Mouse (Mus musculus): ENCODE measurements at regions not wholly inside any gene's neighbourhood (a gene's known extent, or its start where the extent isn't known, plus 50 kb on each side); places are given as distances from the start of the nearest gene placed in this dataset.

- DNase-seq (ENCODE audit: low spot score in 2 of 2) = no peak
Measured at GRCm38 (mm10) chr10:27994376-27995034, 80.1 kb upstream of the Ptprk start.

- DNase-seq (ENCODE audit: low spot score in 2 of 2) = no peak
Measured at GRCm38 (mm10) chr10:27995035-27995399, 79.6 kb upstream of the Ptprk start.

- DNase-seq (ENCODE audit: low spot score in 2 of 2) = no peak
Measured at GRCm38 (mm10) chr10:28010756-28011155, 63.9 kb upstream of the Ptprk start.

GRCm38 (mm10) chr10:28012135-28012534, 62.5 kb upstream of the Ptprk start:
- DNase-seq (ENCODE audit: low spot score in 2 of 2) = no peak

- no peak for DNase-seq (ENCODE audit: low spot score in 2 of 2)
Measured at GRCm38 (mm10) chr10:28013401-28013800, 61.2 kb upstream of the Ptprk start.

GRCm38 (mm10) chr10:28014306-28014825, 60.3 kb upstream of the Ptprk start:
- DNase-seq (ENCODE audit: low spot score in 2 of 2) = no peak

All from frontal cortex, postnatal 14 days (tissue).